Mouse (Mus musculus): ENCODE results near the gene Enox1. TPM values are rescaled to one million over a fixed set of nuclear protein-coding genes. Genes with fewer than 3 reads are reported as not detected.
A peak's percentile ranks its signal among the peaks of the same experiment; 100 is the strongest.

Enox1 gene
- polyA plus RNA-seq, 1 experiment: 34.9 TPM

DNA sequence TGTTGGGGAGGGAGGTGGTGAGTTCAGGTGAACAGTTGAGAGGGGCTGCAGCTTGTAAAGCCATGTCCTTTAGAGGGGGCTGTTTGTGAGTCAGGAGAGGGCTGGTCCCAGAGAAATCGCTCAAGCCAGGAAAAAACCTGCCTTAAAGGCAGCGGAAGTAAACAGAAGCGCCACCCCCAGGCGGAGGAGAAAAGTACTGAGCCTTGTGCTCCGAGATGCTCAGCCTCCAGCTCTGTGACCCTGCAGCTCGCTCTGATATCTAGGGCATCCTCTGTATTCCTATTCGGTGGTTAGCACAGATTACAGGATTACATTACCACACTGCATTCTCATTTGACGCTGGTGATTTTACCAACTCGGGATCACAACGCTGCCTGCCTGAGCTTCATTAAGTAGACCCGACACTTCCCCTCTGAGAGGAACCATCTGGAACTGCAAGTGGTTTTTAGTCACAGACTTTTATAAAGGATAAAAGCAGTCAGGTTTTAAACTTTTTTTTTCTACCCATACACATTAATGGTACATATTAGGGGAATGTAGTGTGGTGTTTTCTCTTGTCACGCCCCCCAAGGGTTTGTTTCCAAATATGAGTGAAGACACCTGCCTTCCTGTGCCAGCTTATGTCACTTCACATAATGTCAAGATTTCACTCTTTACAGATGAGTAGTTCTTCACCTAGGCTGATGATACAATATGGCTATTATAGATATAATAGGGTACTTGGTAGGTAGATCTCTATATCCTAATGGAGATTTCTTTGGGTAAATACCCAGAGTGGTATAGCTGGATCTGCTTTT is 552.0 kb downstream of the Enox1 start:
- TF ChIP-seq POLR2A (IDR thresholded peaks at IDR 0.05; ENCODE audit: borderline replicate concordance, extremely low read depth, insufficient read depth, insufficient read length, poor library complexity, severe bottlenecking): no peak
- TF ChIP-seq CTCF (IDR thresholded peaks at IDR 0.05; ENCODE audit: borderline replicate concordance, extremely low read depth, insufficient read depth, insufficient read length): no peak; the same call in 1 of the 2 replicates
- DNase-seq (ENCODE audit: low read depth): peak; percentile 37

- DNase-seq (ENCODE audit: low read depth): peak; percentile 60
These were observed 558.5 kb downstream of the Enox1 start for GRCm38 (mm10) chr14:77714931-77715535.

GRCm38 (mm10) chr14:77716981-77717380 is 560.4 kb downstream of the Enox1 start:
- DNase-seq (ENCODE audit: low read depth): no peak
- TF ChIP-seq CTCF (IDR thresholded peaks at IDR 0.05; ENCODE audit: borderline replicate concordance, extremely low read depth, insufficient read depth, insufficient read length) (no peak), POLR2A (IDR thresholded peaks at IDR 0.05; ENCODE audit: borderline replicate concordance, extremely low read depth, insufficient read depth, insufficient read length, poor library complexity, severe bottlenecking) (no peak)

More at GRCm38 (mm10) chr14:77714931-77715535, 558.5 kb downstream of the Enox1 start:
- no peak for TF ChIP-seq POLR2A (IDR thresholded peaks at IDR 0.05; ENCODE audit: borderline replicate concordance, extremely low read depth, insufficient read depth, insufficient read length, poor library complexity, severe bottlenecking)
- no peak for TF ChIP-seq CTCF (IDR thresholded peaks at IDR 0.05; ENCODE audit: borderline replicate concordance, extremely low read depth, insufficient read depth, insufficient read length)

GRCm38 (mm10) chr14:77718814-77719213 is 562.3 kb downstream of the Enox1 start:
- TF ChIP-seq CTCF (IDR thresholded peaks at IDR 0.05; ENCODE audit: borderline replicate concordance, extremely low read depth, insufficient read depth, insufficient read length) (no peak), POLR2A (IDR thresholded peaks at IDR 0.05; ENCODE audit: borderline replicate concordance, extremely low read depth, insufficient read depth, insufficient read length, poor library complexity, severe bottlenecking) (no peak)
- peak; percentile 54 for DNase-seq (ENCODE audit: low read depth)

DNA sequence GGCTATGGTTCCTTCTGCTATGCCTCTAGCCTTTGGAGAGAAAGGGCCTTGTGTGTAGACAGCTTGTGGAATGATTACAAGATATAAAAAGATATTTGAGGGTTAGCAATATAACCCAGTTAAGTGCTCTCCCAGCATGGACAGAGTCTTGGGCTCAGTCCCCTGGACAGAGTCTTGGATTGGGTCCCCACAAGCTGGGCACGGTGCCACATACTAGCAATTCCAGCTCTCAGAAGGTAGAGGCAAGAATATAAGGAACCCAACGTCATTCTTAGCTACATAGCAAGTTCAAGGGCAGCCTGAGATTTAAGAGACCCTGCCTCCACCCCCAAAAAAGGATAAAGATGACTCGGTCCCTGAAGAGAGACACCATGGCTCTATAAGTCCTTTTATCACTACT is 581.5 kb downstream of the Enox1 start:
- no peak for DNase-seq (ENCODE audit: low read depth)
- TF ChIP-seq CTCF (IDR thresholded peaks at IDR 0.05; ENCODE audit: borderline replicate concordance, extremely low read depth, insufficient read depth, insufficient read length) (no peak), POLR2A (IDR thresholded peaks at IDR 0.05; ENCODE audit: borderline replicate concordance, extremely low read depth, insufficient read depth, insufficient read length, poor library complexity, severe bottlenecking) (no peak)

GRCm38 (mm10) chr14:77738751-77739365 is 582.3 kb downstream of the Enox1 start:
- DNase-seq (ENCODE audit: low read depth): peak; percentile 40
- no peak for TF ChIP-seq CTCF (IDR thresholded peaks at IDR 0.05; ENCODE audit: borderline replicate concordance, extremely low read depth, insufficient read depth, insufficient read length)
- no peak for TF ChIP-seq POLR2A (IDR thresholded peaks at IDR 0.05; ENCODE audit: borderline replicate concordance, extremely low read depth, insufficient read depth, insufficient read length, poor library complexity, severe bottlenecking)

DNA sequence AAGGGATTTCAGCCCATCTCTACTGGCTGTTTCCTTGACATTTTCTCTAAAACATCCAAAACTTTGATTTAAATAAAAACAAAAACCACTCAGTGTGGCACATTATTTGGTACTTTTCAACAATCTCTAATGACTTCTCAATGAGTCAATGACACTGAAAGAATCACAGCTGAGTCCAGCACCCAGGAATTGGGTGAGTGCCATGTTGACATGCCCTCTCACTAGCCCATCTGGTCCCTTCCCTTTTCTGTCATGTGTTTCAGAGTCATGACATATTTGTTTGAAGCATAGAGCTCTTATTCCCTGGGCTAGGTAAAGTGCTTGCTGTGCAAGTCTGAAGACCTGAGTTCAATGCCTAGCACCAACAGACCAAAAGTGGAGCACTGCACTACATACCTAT is 582.8 kb downstream of the Enox1 start:
- DNase-seq (ENCODE audit: low read depth): peak; percentile 49
- no peak for TF ChIP-seq CTCF (IDR thresholded peaks at IDR 0.05; ENCODE audit: borderline replicate concordance, extremely low read depth, insufficient read depth, insufficient read length)
- TF ChIP-seq POLR2A (IDR thresholded peaks at IDR 0.05; ENCODE audit: borderline replicate concordance, extremely low read depth, insufficient read depth, insufficient read length, poor library complexity, severe bottlenecking): no peak

GRCm38 (mm10) chr14:77744638-77745240 is 588.2 kb downstream of the Enox1 start:
- DNase-seq (ENCODE audit: low read depth): no peak
- TF ChIP-seq CTCF (IDR thresholded peaks at IDR 0.05; ENCODE audit: borderline replicate concordance, extremely low read depth, insufficient read depth, insufficient read length) (no peak), POLR2A (IDR thresholded peaks at IDR 0.05; ENCODE audit: borderline replicate concordance, extremely low read depth, insufficient read depth, insufficient read length, poor library complexity, severe bottlenecking) (no peak)

DNA sequence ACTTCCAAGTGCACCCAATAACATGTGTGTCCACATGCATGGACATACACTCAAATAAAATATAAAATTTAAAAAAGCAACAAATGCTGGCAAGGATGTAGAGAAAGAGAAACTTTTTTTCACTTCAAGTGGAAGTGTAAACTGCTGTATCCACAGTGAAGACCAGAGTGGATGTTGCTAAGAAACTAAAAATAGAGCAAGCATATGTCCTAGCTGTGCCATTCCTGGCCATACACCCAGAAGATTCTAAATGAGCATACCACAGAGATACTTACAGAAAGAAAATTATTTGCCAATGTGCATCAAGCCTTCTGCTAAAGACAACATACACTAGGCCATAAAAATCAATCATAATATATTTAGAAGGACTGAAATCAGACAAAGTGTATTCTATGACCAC is 592.4 kb downstream of the Enox1 start:
- no peak for DNase-seq (ENCODE audit: low read depth)
- TF ChIP-seq POLR2A (IDR thresholded peaks at IDR 0.05; ENCODE audit: borderline replicate concordance, extremely low read depth, insufficient read depth, insufficient read length, poor library complexity, severe bottlenecking) (no peak), CTCF (IDR thresholded peaks at IDR 0.05; ENCODE audit: borderline replicate concordance, extremely low read depth, insufficient read depth, insufficient read length) (no peak)

Other genes starting within 250 kb of the Enox1 start
- gene Ccdc122, start 120.0 kb upstream of the Enox1 start, polyA plus RNA-seq (2012; rRNA removed): 0.33 and 0.52 TPM in 2 replicates
- gene Lacc1, start 119.9 kb upstream of the Enox1 start, polyA plus RNA-seq (2012; rRNA removed): 3.0 and 3.5 TPM in 2 replicates

Measured in brain, embryonic 14.5 days (tissue).